Mouse (Mus musculus) limb, embryonic 11.5 days (tissue): Measurements from ENCODE around the gene Gpr180. TPM values are rescaled to one million over a fixed set of nuclear protein-coding genes. Genes with fewer than 3 reads are reported as not detected.

Source experiments
- ATAC-seq: fragments of 200-750 bp; cut with Nextera tagmentation; 2 replicates; pipeline ENCODE4 v1.8.0; 2017; ENCODE audit warnings: low read depth; ENCODE audit not compliant: insufficient number of reproducible peaks, low FRiP score, low TSS enrichment
- DNase-seq: peaks from one replicate; pipeline ENCODE4 v3.0.0-alpha.2; 2015; ENCODE audit warnings: low spot score
- H3K27ac ChIP-seq: fragments of 300-500 bp; sonication (generic); replicated peaks from 2 replicates; pipeline ENCODE4 v1.5.1; 2014; ENCODE audit warnings: low read depth, mild to moderate bottlenecking, low read length
- H3K27me3 ChIP-seq: fragments of 300-500 bp; sonication (generic); 2 replicates; pipeline ENCODE4 v1.6.1; 2014; ENCODE audit warnings: mild to moderate bottlenecking, low read length, mixed read lengths; ENCODE audit not compliant: control insufficient read depth, insufficient read depth
- H3K36me3 ChIP-seq: fragments of 300-500 bp; sonication (generic); 2 replicates; pipeline ENCODE4 v1.6.1; 2014; ENCODE audit warnings: mild to moderate bottlenecking, low read length, moderate library complexity, mixed read lengths; ENCODE audit not compliant: control insufficient read depth, insufficient read depth
- H3K4me1 ChIP-seq: fragments of 300-500 bp; sonication (generic); 2 replicates; pipeline ENCODE4 v1.6.1; 2014; ENCODE audit warnings: low read length, mixed read lengths; ENCODE audit not compliant: control insufficient read depth, insufficient read depth
- H3K4me2 ChIP-seq: fragments of 300-500 bp; sonication (generic); 2 replicates; pipeline ENCODE4 v1.6.1; 2014; ENCODE audit warnings: low read depth, mild to moderate bottlenecking, moderate library complexity; ENCODE audit not compliant: severe bottlenecking
- H3K4me3 ChIP-seq: fragments of 300-500 bp; sonication (generic); 2 replicates; pipeline ENCODE4 v1.5.1; 2014; ENCODE audit warnings: low read depth, low read length
- H3K9ac ChIP-seq: fragments of 300-500 bp; sonication (generic); 2 replicates; pipeline ENCODE4 v1.6.1; 2014; ENCODE audit warnings: mild to moderate bottlenecking, low read length
- H3K9me3 ChIP-seq: fragments of 300-500 bp; sonication (generic); 2 replicates; pipeline ENCODE4 v1.6.1; 2016; ENCODE audit warnings: low read length; ENCODE audit not compliant: control insufficient read depth
- WGBS: fragments of 180-500 bp; shearing (Covaris S2); extraction: QIAGEN DNeasy Blood & Tissue Kit; methylation state at CpG from one replicate; pipeline ENCODE4 v1.1.7; 2014; 5-methylcytosine and 5-hydroxymethylcytosine counted together
- polyA plus RNA-seq: library from polyadenylated mRNA; unstranded; fragments of >200 nt; fragmentation: Nextera tagmentation; extraction: Ambion mirVana; gene quantifications from 2 replicates; pipeline ENCODE4 v1.2.1, GENCODE M21; 2014

Gene Gpr180
- polyA plus RNA-seq, 1 experiment from 2014 or later, result 50.0 TPM

DNA sequence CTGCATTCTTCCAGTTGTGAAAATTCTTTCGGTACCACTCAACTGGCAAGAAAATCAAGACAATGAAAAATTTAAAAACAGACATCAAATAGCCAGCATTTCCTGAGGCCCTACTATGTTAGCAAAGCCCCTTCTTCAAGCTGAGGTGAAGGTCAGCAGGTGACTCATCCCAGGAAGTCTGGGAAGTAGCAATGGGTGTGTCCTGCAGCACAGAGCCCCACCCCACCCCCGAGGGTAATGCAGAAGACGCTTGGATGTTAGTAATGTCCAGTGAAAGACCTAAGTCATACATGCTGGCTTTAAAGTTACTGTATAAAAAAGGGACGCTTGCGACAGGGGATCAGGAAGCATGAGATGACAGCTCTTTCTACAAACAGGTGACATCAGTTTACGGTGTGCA is 23.8 kb upstream of the Gpr180 start:
- H3K27me3 ChIP-seq, result no peaks in the 10 kb centered on the region
- peaks cover 23% of the 10 kb centered on the region for H3K36me3 ChIP-seq
- H3K4me3 ChIP-seq, result no peak overlapping the region
- WGBS, result 92% methylated on average over 6 of the region's 6 CpGs
- H3K4me2 ChIP-seq, result no peak overlapping the region
- DNase-seq (no peak), ATAC-seq (no peak)
- no peaks in the 10 kb centered on the region for H3K4me1 ChIP-seq
- no peaks in the 10 kb centered on the region for H3K9me3 ChIP-seq
- no peak overlapping the region for H3K9ac ChIP-seq
- no peak overlapping the region for H3K27ac ChIP-seq

DNA sequence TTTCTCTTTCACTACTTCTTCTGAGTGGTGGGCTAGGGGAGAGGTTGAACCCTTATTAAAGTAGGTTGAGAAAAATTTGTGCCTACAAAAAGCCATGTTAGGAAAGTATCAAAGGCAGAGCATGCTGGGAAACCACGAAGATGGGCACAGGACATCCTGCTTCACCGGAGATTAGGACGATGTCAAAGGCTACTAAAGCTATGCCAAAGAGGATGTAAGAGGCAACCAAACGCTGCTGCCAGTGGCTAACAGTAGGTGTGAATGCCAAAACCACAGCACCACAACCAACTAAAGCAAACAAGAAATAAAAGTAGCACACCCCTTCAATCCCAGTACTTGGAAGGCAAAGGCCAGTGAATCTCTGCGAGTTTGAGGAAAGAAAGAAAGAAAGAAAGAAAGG is 12.8 kb upstream of the Gpr180 start:
- WGBS, result 94% methylated on average over 5 of the region's 5 CpGs
- no peak for DNase-seq
- Histone ChIP-seq H3K36me3 (peaks cover 22% of the 10 kb centered on the region; the same call in 1 of the 2 replicates), H3K27me3 (no peaks in the 10 kb centered on the region), H3K9ac (no peak overlapping the region), H3K27ac (no peak overlapping the region), H3K4me3 (no peak overlapping the region), H3K4me2 (no peak overlapping the region), H3K9me3 (no peaks in the 10 kb centered on the region), H3K4me1 (no peaks in the 10 kb centered on the region)
- ATAC-seq, result no peak

DNA sequence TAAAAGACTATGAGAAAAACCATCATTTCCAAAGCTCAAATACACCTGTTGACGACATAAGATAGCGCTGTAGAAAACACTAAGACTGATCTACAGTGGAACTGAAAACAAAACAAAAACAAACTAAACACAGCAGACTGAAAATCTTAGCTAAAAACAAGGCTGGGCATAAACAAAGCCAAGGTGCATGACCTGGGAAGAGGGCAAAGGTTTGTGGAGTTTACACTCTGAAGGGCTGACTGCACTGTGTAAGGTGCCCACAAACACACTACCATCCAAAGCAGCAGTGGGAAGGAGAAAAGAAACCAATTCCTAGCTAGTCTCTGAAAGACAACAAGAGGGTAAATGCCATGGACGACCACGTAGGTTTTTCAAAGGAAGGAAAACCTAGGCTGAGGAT is 12.2 kb upstream of the Gpr180 start:
- H3K4me3 ChIP-seq, result no peak overlapping the region
- no peaks in the 10 kb centered on the region for H3K9me3 ChIP-seq
- ATAC-seq, result no peak
- no peaks in the 10 kb centered on the region for H3K4me1 ChIP-seq
- no peak for DNase-seq
- WGBS, result 88% methylated on average over 4 of the region's 4 CpGs
- no peak overlapping the region for H3K4me2 ChIP-seq
- H3K27me3 ChIP-seq, result no peaks in the 10 kb centered on the region
- H3K36me3 ChIP-seq, result peaks cover 21% of the 10 kb centered on the region; the same call in 1 of the 2 replicates
- no peak overlapping the region for H3K9ac ChIP-seq
- H3K27ac ChIP-seq, result no peak overlapping the region

DNA sequence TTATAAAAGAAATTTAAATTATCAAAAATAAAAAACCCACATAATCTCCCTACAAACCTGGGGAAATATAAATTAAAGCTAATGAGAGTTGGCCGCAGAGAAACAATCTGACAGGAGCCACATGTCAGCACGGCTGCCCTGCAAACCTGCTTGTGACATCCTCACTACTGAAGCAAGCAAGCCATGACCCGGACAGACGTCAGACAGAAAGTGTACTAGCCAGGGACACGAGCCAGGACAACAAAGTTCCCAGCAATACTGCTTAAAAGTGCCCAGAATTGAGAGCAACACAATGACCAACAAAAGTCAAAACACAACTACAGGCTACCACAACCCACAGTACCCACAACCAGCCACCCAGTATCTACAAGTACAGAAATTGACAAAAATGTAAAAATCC is 10.7 kb upstream of the Gpr180 start:
- no peak for ATAC-seq
- H3K9me3 ChIP-seq, result no peaks in the 10 kb centered on the region

DNA sequence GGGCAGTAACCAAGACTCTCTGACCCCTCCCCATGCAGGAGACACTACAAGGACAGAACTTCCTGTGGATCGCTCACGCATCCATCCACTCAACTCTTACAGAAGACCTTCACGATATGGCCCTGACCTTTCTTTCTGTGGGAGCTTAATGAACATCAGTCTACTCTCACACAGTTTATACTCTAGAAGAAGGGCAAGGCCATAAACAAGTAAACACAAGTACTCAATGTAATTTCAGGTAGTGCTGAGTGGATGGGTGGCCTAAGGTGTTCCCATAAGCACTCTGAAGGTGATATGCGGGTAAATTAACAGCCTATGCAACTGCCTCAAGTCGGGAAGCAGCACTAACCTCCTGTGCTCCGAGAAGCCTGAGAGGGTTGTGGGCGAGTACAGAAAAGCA is 5.5 kb upstream of the Gpr180 start:
- Histone ChIP-seq H3K36me3 (peaks cover 3% of the 10 kb centered on the region; the same call in 1 of the 2 replicates), H3K27me3 (no peaks in the 10 kb centered on the region), H3K4me1 (peaks cover 5% of the 10 kb centered on the region), H3K27ac (no peak overlapping the region), H3K9ac (peak overlapping the region; percentile 77; the same call in 1 of the 2 replicates), H3K4me2 (peak overlapping the region; percentile 70), H3K9me3 (no peaks in the 10 kb centered on the region), H3K4me3 (peak overlapping the region; percentile 78)
- ATAC-seq (no peak), DNase-seq (no peak)
- 84% methylated on average over 7 of the region's 7 CpGs for WGBS

More for the DNA sequence above, 10.7 kb upstream of the Gpr180 start:
- no peak overlapping the region for H3K4me3 ChIP-seq
- H3K9ac ChIP-seq, result no peak overlapping the region
- no peaks in the 10 kb centered on the region for H3K27me3 ChIP-seq
- H3K36me3 ChIP-seq, result peaks cover 14% of the 10 kb centered on the region; the same call in 1 of the 2 replicates
- no peak for DNase-seq
- no peak overlapping the region for H3K4me2 ChIP-seq
- no peaks in the 10 kb centered on the region; the same call in 1 of the 2 replicates for H3K4me1 ChIP-seq
- 90% methylated on average over 5 of the region's 5 CpGs for WGBS
- H3K27ac ChIP-seq, result no peak overlapping the region

DNA sequence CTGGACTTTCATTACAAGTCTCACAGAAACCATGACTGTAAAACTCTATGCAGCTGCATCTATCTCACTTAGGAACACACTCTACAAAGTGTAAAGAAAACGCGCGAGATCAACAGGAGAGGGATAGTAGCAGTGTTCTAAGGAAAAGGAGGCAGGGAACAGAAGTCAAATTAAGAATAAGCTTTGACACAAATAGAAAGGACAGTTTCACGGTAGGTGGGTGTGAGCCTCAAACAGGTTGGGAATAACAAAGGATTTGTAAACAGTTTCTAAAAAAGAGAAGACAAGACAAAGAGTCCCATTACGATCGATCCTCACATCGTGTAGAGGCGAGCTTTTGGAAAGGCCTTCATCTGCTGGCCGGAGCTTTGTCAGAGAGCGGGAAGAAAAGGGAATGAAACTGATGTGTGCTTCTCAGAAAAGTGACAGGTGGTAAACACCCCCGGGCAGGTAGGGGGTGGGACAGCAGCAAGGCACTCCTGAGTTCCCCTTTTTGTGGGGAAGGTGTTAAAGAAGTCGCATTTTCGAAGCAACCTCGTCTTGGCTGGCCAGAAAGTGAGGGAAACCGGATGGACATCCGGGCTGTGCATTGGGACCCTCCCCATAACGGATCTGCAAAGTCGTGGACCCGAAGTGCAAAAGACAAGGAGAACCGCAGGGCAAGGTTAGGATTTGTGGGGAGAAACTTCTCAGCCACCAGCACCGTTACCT is 4.9 kb upstream of the Gpr180 start:
- Histone ChIP-seq H3K9me3 (no peaks in the 10 kb centered on the region), H3K36me3 (peaks cover 3% of the 10 kb centered on the region; the same call in 1 of the 2 replicates), H3K9ac (peak overlapping the region; percentile 77), H3K27me3 (no peaks in the 10 kb centered on the region), H3K4me1 (peaks cover 5% of the 10 kb centered on the region), H3K27ac (no peak overlapping the region), H3K4me2 (peak overlapping the region; percentile 70), H3K4me3 (peak overlapping the region; percentile 78)
- DNase-seq, result no peak
- peak; percentile 28; the same call in 1 of the 2 replicates for ATAC-seq
- 16% methylated on average over 21 of the region's 21 CpGs for WGBS

DNA sequence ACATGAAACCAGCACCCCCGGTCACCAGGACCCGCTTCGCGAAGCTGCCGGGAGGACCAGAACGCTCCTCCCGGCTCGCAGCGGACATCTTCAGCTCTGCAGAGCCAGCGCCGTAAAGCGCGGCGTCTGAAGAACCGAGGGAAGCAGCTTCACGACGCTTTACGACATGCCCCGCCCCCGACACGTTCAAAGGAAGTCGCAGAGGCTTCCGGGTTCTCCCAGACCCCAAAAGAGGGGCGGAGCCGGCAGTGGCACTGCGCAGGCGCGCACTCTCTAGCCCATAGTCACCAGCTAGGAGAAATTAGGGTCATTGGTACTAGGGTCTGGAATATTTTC is 4.3 kb upstream of the Gpr180 start, which contains the start of gene Tgds:
Gene Tgds, minus strand, starts transcription at position 114 of the 336 bp plus-strand sequence.
- Histone ChIP-seq H3K4me3 (peak within 1 kb of the TSS; percentile 78), H3K4me2 (peak within 1 kb of the TSS; percentile 70), H3K9me3 (no peaks in the 10 kb centered on the region), H3K27ac (no peak within 1 kb of the TSS), H3K27me3 (no peaks in the 10 kb centered on the region), H3K4me1 (peaks cover 5% of the 10 kb centered on the region), H3K9ac (peak within 1 kb of the TSS; percentile 77), H3K36me3 (peaks cover 3% of the 10 kb centered on the region; the same call in 1 of the 2 replicates)
- under 1% methylated on average over 28 of the region's 28 CpGs for WGBS
- ATAC-seq, result peak; percentile 72
- DNase-seq, result peak; percentile 99

DNA sequence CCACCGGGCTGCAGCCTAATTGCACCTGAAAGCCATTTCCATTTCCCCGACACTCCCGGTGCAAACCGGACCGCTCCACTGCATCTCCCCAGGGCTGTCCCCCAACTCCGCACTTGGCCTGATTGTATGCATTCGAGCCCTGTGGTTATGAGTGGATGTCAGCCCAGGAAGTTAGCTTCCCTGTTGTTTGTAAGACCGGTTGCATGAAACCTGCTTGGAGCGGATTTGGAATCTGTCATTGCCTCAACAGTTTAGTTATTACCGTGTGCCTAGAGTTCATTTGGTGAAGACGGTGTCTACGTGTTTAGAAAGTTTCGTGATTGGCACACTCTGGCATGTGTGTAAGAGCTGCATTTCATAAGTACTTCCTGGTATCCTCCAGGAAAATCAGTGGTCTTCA is 529 bp downstream of the Gpr180 start:
- peak overlapping the region; percentile 68 for H3K4me2 ChIP-seq
- DNase-seq (no peak), ATAC-seq (0 out of 2 replicates have a peak, but pooled peaks have one; percentile 33)
- WGBS, result 3% methylated on average over 13 of the region's 13 CpGs
- H3K36me3 ChIP-seq, result peaks cover 9% of the 10 kb centered on the region; the same call in 1 of the 2 replicates
- peak overlapping the region; percentile 82 for H3K9ac ChIP-seq
- H3K4me3 ChIP-seq, result peak overlapping the region; percentile 77
- no peaks in the 10 kb centered on the region for H3K9me3 ChIP-seq
- H3K27ac ChIP-seq, result no peak overlapping the region
- H3K4me1 ChIP-seq, result no peaks in the 10 kb centered on the region
- no peaks in the 10 kb centered on the region for H3K27me3 ChIP-seq
